Mouse (Mus musculus) MN1 (cell line): ENCODE data around the gene Fnip1.
A peak's percentile ranks its signal among the peaks of the same experiment; 100 is the strongest.
"Not testable (repeated sequence)": the region's sequence is repeated elsewhere in the genome, so short reads cannot be mapped to it uniquely, and the experiment has no call there.

Experiments
- DNase-seq: peaks from one replicate; pipeline ENCODE4 v3.0.0-alpha.2; 2016; ENCODE audit warnings: low spot score

The Fnip1 gene

DNA sequence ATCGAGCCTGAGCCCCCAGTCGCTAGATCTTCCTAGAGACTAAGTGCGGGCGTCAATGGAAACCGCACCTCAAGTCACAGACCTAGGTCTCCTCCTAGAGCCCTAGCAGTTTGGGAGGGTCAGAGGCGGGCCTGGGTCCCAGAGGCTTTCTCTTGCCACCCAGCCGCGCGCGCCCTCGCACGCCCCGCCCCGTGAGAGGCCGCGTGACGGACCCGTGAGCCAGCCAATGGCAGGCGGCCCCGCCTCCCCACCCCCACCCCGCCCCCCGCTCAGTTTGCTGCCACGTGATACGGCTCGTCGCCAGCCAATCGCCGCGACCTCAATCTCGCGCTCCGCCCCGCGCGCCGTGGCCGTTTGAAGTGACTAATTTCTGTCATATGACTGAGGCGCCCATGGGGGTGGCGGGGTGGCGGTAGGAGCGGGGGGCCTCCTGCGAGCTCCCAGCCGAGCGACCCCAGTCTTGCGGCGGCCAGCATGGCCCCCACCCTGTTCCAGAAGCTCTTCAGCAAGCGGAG lies at the start of gene Fnip1:
Gene Fnip1 (plus strand): TSS at position 377 of the 515 bp plus-strand sequence.
- peak; percentile 97 for DNase-seq

DNA sequence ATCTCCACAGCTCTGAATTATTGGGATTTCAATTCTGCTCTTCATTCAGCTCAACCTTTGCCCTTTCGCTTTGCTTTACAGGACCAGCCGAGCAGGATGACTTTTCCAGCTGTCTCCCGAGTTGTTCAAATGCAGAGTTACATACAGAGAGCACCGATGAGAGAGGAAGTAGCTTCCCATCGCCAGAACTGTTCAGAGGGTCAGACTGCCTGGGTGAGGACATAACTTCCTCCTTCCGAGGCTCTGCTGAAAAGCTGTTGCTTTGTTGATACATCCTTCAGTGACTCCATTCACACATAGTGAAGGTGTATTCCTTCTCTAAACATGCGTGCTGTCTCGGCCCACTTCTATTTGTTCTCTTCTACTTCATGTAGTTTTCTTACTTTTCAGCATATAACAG lies 47.6 kb upstream of the Fnip1 start:
- no peak for DNase-seq

DNA sequence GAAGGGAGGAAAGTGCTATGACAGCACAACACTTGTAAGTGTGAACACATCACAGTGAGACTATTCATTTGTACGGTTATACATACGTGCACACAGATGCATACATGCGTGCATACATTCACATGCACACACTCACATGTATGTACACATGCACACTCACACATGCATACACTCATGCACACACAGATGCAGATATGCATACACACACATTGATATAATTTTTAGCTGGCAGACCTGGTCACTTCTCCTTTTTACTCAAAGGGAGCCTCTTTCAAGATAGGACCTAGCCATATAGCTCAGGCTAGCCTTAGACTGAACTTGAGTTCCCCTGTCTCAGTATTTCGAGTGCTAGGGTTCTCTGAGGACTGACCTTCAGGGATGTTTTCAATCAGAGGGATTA lies 46.7 kb upstream of the Fnip1 start:
- no peak for DNase-seq

DNA sequence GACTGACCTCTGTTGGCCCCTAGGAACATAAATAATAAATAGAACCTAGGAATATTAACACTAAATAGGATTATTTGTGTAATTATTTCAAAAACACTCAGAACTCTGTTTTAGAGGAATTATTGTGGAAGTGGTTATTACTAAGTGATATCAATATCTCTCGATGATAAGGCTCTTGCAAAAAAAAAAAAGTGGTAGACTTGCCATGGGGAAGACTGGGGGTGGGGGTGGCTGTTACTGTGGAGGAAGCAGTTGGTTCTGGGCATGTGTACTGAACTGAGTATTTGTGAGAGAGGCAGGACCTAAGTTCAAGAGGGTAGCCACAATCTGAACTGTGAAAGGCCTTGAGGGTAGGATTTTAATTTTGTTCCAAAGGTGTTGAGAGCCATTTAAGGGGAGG lies 41.3 kb upstream of the Fnip1 start:
- no peak for DNase-seq

DNA sequence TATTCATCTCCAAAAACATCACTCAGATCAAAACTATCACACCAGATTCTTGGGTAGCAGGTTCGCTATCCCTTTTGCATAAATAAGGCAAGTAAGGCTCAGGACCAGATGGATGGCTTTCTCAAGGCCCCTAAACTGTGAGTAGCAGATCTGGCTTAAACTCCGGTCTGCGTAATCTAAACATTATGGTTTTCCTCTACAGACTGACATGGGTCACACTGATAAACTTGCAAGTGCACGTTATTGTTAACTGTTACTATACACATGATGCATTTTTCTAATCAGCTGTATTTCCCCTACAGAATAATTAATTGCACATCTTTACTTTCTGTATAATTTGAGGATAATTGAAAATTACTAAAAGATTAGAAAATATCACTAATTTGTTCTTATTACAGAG lies 39.9 kb upstream of the Fnip1 start:
- DNase-seq = no peak

DNA sequence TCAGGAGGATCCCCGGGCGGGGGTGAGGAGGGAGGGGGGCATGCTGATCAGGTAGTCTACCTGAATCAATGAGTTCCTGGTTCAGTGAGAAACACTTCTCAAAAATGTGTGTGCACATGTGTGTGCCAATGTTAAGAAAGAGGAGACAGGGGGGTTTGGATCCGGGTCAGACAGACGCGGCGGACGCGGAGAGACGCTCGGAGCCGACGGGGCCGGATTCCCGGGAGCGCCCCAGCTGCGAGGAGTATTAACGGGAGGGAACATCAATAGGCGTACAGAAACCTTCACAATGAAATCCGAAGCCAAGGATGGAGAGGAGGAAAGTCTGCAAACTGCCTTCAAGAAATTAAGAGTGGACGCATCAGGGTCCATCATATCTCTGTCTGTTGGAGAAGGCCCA lies 37.2 kb upstream of the Fnip1 start:
- DNase-seq = not testable (repeated sequence)

DNA sequence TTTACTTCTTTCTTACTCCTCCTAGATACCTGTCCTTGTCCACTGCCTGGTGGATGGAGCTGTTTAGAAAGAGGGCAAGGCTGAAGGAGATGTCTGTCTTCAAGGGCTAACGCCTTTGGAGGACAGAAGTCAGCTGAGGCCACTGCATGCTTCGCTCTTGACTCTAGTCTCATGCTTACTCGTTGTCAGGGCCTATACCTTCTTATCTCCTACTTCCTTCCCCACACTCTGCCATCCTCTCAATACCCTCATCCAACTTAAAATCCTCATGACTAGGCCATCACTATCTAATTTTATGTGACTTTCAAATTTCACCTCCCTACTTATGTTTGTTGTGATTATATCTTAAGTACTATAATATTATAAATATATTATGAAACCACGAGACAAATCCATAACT lies 33.1 kb upstream of the Fnip1 start:
- no peak for DNase-seq

DNA sequence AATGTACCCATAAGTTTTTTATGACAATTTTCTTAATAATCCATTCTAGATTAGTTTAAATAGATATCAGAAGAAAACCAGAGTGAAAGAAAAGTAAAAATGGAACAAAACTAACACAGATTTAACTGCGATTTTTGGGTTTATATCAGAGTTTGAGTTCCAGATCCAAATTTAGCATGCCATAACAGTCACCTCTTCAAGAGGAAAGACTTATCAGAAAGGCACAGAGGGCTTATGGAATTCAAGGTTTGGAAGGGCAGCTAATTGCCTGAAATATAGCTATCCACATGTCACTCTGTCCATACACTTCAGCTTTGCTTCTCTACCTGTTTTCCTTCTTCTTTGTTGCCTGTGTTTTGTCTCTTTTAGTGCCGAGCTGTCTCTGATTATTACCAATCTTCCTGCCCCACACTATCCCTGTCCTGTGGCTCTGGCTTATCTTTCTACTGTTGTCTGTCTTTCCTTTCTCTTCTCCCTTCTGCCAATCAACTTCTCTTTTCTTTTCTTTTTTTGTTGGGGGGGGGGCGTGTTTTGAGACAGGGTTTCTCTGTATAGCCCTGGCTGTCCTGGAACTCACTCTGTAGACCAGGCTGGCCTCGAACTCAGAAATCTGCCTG lies 31.0 kb upstream of the Fnip1 start:
- DNase-seq = no peak

DNA sequence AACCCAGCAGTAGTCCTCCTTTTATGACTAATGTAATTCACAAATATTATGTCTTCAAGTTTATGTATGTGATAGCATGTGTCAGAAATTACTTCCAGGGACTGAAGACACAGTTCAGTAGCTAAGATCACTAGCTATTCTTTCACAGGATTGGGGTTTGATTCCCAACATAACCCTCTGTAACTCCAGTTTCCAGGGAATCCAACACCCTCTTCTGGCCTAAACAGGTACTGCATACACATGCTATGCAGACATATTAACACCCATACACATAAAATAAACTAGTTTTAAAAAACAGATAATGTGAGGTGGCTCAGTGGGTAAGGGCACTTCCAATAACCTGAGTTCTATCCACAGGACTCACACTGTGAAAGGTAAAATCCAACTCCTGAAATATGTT lies 27.4 kb upstream of the Fnip1 start:
- no peak for DNase-seq

DNA sequence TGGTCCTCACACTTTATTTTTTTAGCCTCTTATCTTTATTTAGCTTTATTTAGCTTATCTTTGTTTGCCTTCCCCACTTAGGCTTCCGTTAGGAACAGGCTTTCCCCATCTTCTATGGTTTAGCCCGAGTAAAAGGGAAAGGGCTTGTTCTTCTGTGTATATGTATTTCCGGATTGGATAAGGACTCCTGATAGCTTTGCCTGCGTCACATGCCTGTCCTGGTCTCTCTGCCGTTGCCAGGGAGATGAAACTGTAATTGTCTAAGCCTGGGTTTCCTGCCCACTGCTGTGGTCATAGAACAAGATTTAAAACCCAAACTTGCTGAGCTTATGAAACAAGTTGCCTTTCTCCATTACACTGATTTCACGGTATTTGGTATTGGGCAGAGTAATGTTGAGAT lies 25.0 kb upstream of the Fnip1 start:
- peak; percentile 67 for DNase-seq

DNA sequence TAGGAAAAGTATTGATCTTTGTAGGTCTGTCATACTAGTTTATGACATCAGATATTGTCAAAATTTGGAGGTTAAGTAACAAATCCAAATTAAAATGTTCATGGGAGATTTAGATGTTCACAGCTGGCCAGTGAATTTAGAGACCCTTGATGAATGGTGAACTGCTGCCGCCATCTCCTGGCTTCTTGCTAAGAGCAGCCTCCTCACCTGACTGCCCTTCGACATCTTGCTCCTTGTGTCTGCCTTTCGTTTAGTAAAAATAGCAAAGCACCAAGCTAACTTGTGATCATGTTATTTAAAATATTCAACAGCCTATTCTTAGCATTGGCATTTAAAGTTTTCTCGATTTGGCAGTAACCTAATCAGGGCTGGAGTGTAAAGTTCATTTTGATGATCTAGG lies 15.0 kb upstream of the Fnip1 start:
- DNase-seq = no peak

DNA sequence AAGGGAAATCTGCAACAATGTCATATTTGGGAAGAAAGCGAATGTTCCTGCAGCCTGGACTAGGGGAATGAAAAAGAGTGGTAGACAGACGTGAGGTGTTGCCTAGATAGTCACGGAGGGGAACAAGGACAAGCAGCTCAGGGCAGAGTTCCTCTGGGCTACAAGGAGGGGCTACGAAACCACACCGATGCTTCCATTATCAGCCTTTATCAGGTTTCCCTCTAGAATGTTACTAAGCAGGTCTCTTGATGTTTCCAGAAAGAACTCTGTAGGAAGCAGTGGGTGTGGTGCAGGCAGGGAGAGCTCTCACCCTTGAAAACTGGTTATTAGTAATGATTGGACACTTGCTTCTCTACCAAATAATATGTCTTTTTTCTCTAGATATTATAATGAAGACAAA lies 11.7 kb upstream of the Fnip1 start:
- no peak for DNase-seq

DNA sequence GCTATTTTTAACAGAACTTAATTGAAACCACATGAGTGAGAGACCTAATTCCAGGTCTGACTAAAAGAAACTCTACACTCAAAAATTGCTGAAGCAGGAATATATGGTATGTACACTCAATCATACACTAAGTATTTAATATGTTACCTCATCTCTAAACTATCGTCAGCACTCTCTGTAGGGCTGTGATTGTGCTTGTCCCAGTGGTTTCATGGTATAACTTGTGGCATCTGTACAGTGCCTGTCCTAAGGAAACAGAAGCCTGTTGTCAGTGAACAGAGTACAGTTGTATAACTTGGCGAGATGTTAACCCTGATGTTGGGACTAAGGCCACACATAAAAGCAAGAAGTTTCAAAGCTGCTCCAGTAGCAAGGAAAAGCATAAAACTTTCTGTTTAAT lies 10.9 kb upstream of the Fnip1 start:
- no peak for DNase-seq

DNA sequence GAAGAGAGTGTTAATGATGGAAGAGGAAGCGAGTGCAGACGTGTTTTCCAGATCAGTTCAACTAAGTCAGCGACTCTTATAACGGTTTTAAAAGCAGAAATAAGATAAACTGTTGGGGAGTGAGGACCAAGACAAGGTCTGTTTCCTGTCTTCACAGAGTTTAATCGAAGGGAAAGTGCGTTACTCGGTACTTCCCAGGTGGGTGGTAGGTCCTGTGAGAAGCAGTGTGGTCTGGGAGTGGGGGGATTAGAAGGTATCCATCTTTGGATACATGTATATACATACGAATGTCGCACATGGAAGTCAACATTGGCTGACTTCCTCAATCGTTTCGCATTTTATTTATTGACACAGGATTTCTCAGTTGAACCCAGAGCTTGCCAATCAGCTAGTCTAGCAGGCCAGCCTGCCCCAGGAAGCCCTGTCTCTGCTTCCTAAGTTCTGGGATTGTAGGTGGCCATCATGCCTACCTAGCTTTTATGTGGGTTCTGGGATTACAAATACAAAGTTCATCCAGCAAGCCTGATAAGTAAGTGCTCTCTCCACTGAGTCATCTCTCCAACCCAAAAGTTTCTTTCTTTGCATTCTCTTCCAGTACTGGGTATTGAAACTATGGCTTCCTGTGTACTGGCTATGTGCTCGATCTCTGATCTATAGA lies 10.2 kb upstream of the Fnip1 start:
- DNase-seq = no peak

DNA sequence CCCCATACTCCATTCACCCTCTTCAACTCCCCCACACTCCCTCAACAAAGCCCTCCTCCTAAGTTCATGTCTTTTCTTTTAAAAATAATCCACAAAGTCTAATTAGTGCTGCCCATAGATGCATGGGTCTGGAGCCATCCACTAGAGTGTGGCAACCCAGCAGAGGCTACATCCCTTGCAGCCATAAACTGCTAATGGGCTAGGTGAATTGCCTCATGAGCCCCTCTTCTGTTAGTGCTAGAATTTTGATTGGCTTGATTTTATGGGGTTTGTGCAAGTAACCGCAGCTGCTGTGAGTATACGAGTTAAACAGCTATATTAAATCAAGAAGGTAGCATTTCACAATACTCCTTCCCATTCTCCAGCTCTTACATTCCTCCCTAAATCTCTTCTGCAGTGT lies 8.8 kb upstream of the Fnip1 start:
- DNase-seq = no peak

DNA sequence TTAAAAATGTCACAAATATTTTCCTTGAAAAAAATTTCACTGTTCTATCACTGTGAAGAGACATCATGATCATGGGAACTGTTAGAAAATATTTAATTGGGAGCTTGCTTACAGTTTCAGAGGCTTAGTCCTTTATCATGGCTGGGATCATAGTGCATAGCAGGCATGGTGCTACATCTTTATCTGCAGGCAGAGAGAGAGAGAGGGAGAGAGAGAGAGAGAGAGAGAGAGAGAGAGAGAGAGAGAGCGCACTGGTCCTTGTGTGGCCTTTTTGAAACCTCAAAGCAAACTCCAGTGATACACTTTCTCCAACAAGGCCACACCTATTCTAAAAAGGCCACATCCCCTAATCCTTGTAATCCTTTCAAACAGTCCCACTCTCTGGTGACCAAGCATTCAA lies 2.2 kb upstream of the Fnip1 start:
- no peak for DNase-seq

DNA sequence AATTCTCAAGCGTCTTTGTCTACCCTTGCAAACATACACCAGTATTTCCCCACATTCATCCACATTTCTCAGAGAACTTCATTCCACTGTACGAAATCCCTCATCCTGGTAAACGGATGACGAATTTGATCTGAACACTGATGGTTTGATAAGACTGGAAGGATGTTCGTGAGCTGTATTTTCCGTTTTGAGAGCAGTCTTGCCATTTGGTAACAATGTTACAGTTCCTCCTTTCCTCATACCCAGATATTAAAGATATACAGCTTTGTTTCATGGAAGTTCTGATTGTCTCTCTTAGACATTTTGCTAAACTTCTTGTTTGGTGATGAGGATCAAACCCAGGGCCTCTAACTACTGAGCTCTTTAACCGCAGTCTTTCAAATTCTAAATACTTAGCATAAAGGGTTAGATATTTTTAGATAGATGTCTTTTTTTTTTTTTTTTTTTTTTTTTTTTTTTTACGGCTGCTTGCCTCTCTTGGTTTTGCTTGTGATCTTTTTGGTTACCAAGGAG lies 633 bp upstream of the Fnip1 start:
- peak; percentile 69 for DNase-seq

DNA sequence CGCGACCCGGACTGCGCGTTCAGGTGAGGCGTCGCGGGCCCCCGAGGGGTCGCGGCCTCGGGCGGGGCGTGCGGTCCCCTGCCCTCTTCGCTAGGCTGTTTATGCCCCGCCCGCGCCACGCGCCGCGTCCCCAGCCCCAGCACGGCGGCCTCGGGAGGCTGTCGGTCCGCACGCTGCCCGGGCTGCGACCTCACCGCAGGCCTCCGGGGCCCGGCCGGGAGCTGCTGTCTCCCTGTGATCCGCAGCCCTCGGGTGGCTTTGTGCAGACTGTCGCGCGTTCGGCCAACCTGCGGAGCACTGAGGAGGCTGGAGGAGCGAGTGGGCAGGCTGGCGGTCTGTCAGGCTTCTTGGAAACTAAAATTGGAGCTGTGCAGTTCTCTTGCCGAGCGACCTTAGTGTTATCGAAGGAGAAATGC lies 375 bp downstream of the Fnip1 start:
- peak; percentile 72 for DNase-seq

DNA sequence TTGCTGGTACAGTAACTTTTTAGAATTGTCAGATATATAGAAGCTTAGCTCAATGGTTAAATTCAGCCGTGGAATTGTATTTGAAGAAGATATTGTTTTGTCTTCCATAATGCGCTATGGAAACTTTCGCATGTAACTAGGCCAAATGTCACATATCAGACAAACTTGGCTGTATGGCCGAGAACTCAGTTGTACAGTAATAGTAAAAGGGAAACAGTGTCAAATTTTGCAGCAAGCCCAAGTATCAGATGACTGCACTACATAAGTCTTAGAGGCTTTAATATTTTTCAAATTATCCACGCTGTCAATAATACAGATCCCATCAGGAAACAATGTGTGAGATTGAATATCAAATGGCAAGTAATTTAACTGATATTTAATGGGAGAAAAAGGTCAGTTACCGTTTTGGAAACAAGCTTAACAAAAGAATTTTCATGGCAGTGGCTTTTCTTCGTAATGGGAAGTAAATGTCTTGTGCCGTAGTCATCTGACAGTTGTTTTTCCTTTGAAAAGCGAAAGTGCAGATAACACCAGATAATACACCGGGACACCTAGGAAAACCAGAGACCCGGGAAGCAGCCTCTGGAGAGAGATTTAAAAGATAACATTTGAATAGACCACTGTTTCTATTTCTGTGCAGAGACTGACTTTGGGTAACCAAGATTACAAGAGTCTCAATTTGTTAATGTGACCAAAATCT lies 1.1 kb downstream of the Fnip1 start:
- peak; percentile 42 for DNase-seq

DNA sequence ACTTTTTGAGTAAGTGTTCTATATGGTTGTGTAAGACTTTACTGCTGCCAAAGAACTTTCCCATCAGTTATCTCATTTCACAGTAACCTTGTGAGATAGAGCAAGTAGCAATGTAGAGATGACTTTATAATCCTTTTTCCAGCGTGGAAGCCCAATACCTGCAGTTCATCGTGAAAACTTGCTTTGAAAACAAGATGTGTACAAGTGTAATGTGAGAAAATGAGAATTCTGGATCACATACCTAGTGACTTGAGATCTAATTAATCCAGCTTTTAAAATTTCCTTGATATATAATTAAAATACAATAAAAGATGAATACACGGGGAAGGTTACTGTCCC lies 1.7 kb downstream of the Fnip1 start:
- DNase-seq = no peak

DNA sequence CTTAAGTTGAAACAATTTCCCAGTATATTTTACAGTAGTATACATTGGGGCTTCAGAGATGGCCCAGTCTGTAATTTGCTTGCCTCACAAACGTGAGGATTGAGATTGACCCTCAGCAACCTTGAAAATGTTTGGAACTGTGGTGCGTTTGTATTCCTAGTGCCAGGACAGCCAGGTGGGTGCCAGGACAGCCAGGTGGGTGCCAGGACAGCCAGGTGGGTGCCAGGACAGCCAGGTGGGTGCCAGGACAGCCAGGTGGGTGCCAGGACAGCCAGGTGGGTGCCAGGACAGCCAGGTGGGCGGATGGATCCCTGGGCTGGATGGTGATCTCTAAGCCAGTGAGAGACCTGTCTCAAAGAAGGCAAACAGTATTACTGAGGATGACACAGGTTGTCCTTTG lies 12.8 kb downstream of the Fnip1 start:
- DNase-seq = not testable (repeated sequence)

DNA sequence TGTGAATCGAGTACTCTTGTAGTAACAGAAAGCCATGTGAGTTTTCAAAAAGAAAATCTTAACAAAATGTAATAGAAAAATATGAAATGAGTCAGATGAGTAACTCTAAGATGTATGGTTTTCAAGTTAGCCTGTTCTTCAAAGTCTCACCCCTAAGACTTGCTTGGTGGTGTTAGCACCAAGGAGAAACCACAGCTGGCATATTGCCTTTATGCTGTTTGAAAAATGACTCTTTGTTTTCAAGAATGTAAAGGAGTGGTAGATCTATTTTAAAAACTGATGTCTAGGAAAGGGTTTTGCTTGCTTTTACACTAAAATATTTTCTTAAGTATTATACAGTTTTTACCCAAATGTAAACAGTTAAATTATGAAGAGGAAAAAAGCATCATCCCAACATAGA lies 16.5 kb downstream of the Fnip1 start:
- DNase-seq = no peak

DNA sequence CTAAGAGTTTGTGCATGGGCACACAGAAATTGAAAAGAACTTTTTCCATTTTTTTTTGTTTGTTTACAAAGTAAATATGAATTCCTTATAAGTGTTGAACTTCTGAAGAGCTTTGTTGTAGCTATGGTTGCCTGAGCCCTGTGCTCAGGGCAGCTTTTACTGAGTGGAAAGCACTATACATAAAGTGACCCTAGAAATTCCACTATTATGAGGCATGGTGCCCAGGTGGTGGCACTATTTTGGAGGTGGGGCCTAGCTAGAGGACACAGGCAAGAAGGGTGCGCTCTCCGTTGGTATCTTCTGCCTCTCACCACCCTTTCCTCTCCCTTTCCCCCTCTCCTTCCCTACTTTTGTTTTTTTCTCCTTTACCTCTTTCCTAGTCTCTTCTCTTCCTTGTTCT lies 18.9 kb downstream of the Fnip1 start:
- DNase-seq = no peak
